Mouse (Mus musculus): ENCODE data around the gene BC028528.

GRCm38 (mm10) chr3:95839250-95839649 is 52.6 kb downstream of the BC028528 start:
- TF ChIP-seq POLR2A (IDR thresholded peaks at IDR 0.05; ENCODE audit: low read depth, low read length) (no peak), CTCF (IDR thresholded peaks at IDR 0.05; ENCODE audit: extremely low read depth, insufficient read length, insufficient replicate concordance, low read depth, low read length) (no peak)
